Mouse (Mus musculus) embryonic fibroblast, embryonic 13.5 days (primary cell): Measurements from ENCODE around the gene Rnf6.
"Not testable (repeated sequence)": the region's sequence is repeated elsewhere in the genome, so short reads cannot be mapped to it uniquely, and the experiment has no call there.

Experiments
- CTCF ChIP-seq: IDR thresholded peaks from 2 replicates; pipeline ENCODE4 v1.5.1; 2011; ENCODE audit warnings: mild to moderate bottlenecking, control low read depth, low read length, moderate library complexity, borderline replicate concordance; ENCODE audit not compliant: insufficient read depth
- POLR2A ChIP-seq: IDR thresholded peaks from 2 replicates; pipeline ENCODE4 v1.6.1; 2011; ENCODE audit warnings: low read depth, mild to moderate bottlenecking, control low read depth, low read length, moderate library complexity

DNA sequence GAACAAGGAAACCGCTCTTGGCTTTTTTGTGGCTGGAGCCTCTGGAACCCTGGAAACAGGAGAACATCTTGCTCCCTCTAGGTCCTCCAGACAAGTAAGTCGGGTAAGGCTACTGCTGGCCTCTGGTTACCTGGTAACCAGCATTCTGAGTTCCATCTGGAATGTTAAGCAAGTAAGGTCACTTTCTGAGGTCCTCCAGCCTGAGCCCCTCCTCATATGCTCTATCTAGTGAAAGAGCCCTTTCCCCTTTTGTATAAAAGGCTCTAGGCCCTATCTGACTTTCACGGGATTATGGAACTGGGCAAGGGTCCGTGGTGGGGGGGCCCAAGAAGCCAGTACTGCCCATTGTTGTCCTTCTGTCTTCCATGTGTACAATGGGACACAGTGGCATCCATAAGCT, 36.2 kb downstream of the Rnf6 start, which contains the start of gene 1700001J03Rik:
- not testable (repeated sequence) for TF ChIP-seq CTCF, POLR2A
